Mouse (Mus musculus): ENCODE measurements around the gene Agfg1.

The Agfg1 gene

GRCm38 (mm10) chr1:82824147-82824546, 15.1 kb upstream of the Agfg1 start:
- DNase-seq (ENCODE audit: low read depth, low spot score): no peak

GRCm38 (mm10) chr1:82825256-82825655, 14.0 kb upstream of the Agfg1 start:
- DNase-seq (ENCODE audit: low read depth, low spot score): peak; percentile 91

- no peak for DNase-seq (ENCODE audit: low read depth, low spot score)
These were observed 13.5 kb upstream of the Agfg1 start for GRCm38 (mm10) chr1:82825783-82826182.

GRCm38 (mm10) chr1:82826911-82827310, 12.4 kb upstream of the Agfg1 start:
- no peak for DNase-seq (ENCODE audit: low read depth, low spot score)

GRCm38 (mm10) chr1:82830771-82831170, 8.5 kb upstream of the Agfg1 start:
- DNase-seq (ENCODE audit: low read depth, low spot score): no peak

GRCm38 (mm10) chr1:82831547-82832240, 7.6 kb upstream of the Agfg1 start:
- DNase-seq (ENCODE audit: low read depth, low spot score): no peak

GRCm38 (mm10) chr1:82832495-82833021, 6.7 kb upstream of the Agfg1 start:
- no peak for DNase-seq (ENCODE audit: low read depth, low spot score)

GRCm38 (mm10) chr1:82833501-82833900, 5.8 kb upstream of the Agfg1 start:
- DNase-seq (ENCODE audit: low read depth, low spot score): no peak

GRCm38 (mm10) chr1:82834572-82834971, 4.7 kb upstream of the Agfg1 start:
- DNase-seq (ENCODE audit: low read depth, low spot score): peak; percentile 84

- peak; percentile 79 for DNase-seq (ENCODE audit: low read depth, low spot score)
These were observed 2.7 kb upstream of the Agfg1 start for GRCm38 (mm10) chr1:82836342-82837217.

- no peak for DNase-seq (ENCODE audit: low read depth, low spot score)
These were observed 1.7 kb upstream of the Agfg1 start for GRCm38 (mm10) chr1:82837579-82837978.

- DNase-seq (ENCODE audit: low read depth, low spot score): peak; percentile 62
These were observed 601 bp upstream of the Agfg1 start for GRCm38 (mm10) chr1:82838469-82839295.

- DNase-seq (ENCODE audit: low read depth, low spot score): no peak
These were observed 535 bp downstream of the Agfg1 start for GRCm38 (mm10) chr1:82839614-82840421.

GRCm38 (mm10) chr1:82855729-82856128, 16.4 kb downstream of the Agfg1 start:
- DNase-seq (ENCODE audit: low read depth, low spot score): no peak

- DNase-seq (ENCODE audit: low read depth, low spot score): no peak
These were observed 19.0 kb downstream of the Agfg1 start for GRCm38 (mm10) chr1:82858236-82858635.

- no peak for DNase-seq (ENCODE audit: low read depth, low spot score)
These were observed 21.1 kb downstream of the Agfg1 start for GRCm38 (mm10) chr1:82860391-82860790.

GRCm38 (mm10) chr1:82870202-82870601, 30.9 kb downstream of the Agfg1 start:
- DNase-seq (ENCODE audit: low read depth, low spot score): no peak

- DNase-seq (ENCODE audit: low read depth, low spot score): no peak
These were observed 39.9 kb downstream of the Agfg1 start for GRCm38 (mm10) chr1:82879172-82879571.

GRCm38 (mm10) chr1:82880196-82880595, 40.9 kb downstream of the Agfg1 start:
- DNase-seq (ENCODE audit: low read depth, low spot score): no peak

- no peak for DNase-seq (ENCODE audit: low read depth, low spot score)
These were observed 54.0 kb downstream of the Agfg1 start for GRCm38 (mm10) chr1:82893269-82893668.

GRCm38 (mm10) chr1:82900567-82900966, 61.3 kb downstream of the Agfg1 start:
- no peak for DNase-seq (ENCODE audit: low read depth, low spot score)

Measured in c-Kit-negative CD71-positive TER-119-positive erythroid progenitor cells, embryonic 14.5 days (primary cell).